Mouse (Mus musculus): ENCODE measurements around the gene Gm815.

The Gm815 gene

GRCm38 (mm10) chr19:26885616-26886015 lies at the start of gene Gm815:
Gm815 (plus strand) TSS chr19:26885881.
- in situ Hi-C loops (cut with MboI, MseI), result no loop called here

GRCm38 (mm10) chr19:26837626-26838025 lies 48.1 kb upstream of the Gm815 start:
- in situ Hi-C loops (cut with MboI, MseI), result no loop called here

GRCm38 (mm10) chr19:26843896-26844295 lies 41.8 kb upstream of the Gm815 start:
- in situ Hi-C loops (cut with MboI, MseI), result no loop called here

- in situ Hi-C loops (cut with MboI, MseI), result no loop called here
Measured at GRCm38 (mm10) chr19:26844813-26845212, 40.9 kb upstream of the Gm815 start.

GRCm38 (mm10) chr19:26845276-26846016 lies 40.2 kb upstream of the Gm815 start:
- in situ Hi-C loops (cut with MboI, MseI), result no loop called here

GRCm38 (mm10) chr19:26846017-26846285 lies 39.7 kb upstream of the Gm815 start:
- in situ Hi-C loops (cut with MboI, MseI), result no loop called here

- in situ Hi-C loops (cut with MboI, MseI), result no loop called here
Measured at GRCm38 (mm10) chr19:26851017-26851782, 34.5 kb upstream of the Gm815 start.

GRCm38 (mm10) chr19:26852325-26852900 lies 33.3 kb upstream of the Gm815 start:
- in situ Hi-C loops (cut with MboI, MseI), result no loop called here

- in situ Hi-C loops (cut with MboI, MseI), result no loop called here
Measured at GRCm38 (mm10) chr19:26853701-26854282, 31.9 kb upstream of the Gm815 start.

- in situ Hi-C loops (cut with MboI, MseI), result no loop called here
Measured at GRCm38 (mm10) chr19:26854661-26855060, 31.0 kb upstream of the Gm815 start.

- in situ Hi-C loops (cut with MboI, MseI), result no loop called here
Measured at GRCm38 (mm10) chr19:26855152-26855551, 30.5 kb upstream of the Gm815 start.

GRCm38 (mm10) chr19:26858427-26859194 lies 27.1 kb upstream of the Gm815 start:
- in situ Hi-C loops (cut with MboI, MseI), result no loop called here

GRCm38 (mm10) chr19:26859195-26859570 lies 26.5 kb upstream of the Gm815 start:
- in situ Hi-C loops (cut with MboI, MseI), result no loop called here

GRCm38 (mm10) chr19:26863662-26864061 lies 22.0 kb upstream of the Gm815 start:
- in situ Hi-C loops (cut with MboI, MseI), result no loop called here

- in situ Hi-C loops (cut with MboI, MseI), result loop anchor here (5.0 kb wide), 1 partner anchor 88 kb away; no protein-coding TSS in a partner anchor
Measured at GRCm38 (mm10) chr19:26864975-26865690, 20.5 kb upstream of the Gm815 start.

- in situ Hi-C loops (cut with MboI, MseI), result loop anchor here (5.0 kb wide), 1 partner anchor 88 kb away; no protein-coding TSS in a partner anchor
Measured at GRCm38 (mm10) chr19:26865736-26866135, 19.9 kb upstream of the Gm815 start.

- in situ Hi-C loops (cut with MboI, MseI), result loop anchor here (5.0 kb wide), 1 partner anchor 92 kb away; no protein-coding TSS in a partner anchor
Measured at GRCm38 (mm10) chr19:26869591-26869990, 16.1 kb upstream of the Gm815 start.

GRCm38 (mm10) chr19:26870280-26870679 lies 15.4 kb upstream of the Gm815 start:
- in situ Hi-C loops (cut with MboI, MseI), result no loop called here

GRCm38 (mm10) chr19:26871096-26871495 lies 14.6 kb upstream of the Gm815 start:
- in situ Hi-C loops (cut with MboI, MseI), result no loop called here

- in situ Hi-C loops (cut with MboI, MseI), result no loop called here
Measured at GRCm38 (mm10) chr19:26872886-26873285, 12.8 kb upstream of the Gm815 start.

GRCm38 (mm10) chr19:26875601-26876000 lies 10.1 kb upstream of the Gm815 start:
- in situ Hi-C loops (cut with MboI, MseI), result no loop called here
